Mouse (Mus musculus): ENCODE measurements around the gene B3gnt3. TPM values are rescaled to one million over a fixed set of nuclear protein-coding genes. Genes with fewer than 3 reads are reported as not detected.
"Not testable (repeated sequence)": the region's sequence is repeated elsewhere in the genome, so short reads cannot be mapped to it uniquely, and the experiment has no call there.

Gene B3gnt3
- polyA plus RNA-seq (2015; fragmentation: Nextera tagmentation; extraction: Ambion mirVana), result 4.3 TPM in 2 replicates

DNA sequence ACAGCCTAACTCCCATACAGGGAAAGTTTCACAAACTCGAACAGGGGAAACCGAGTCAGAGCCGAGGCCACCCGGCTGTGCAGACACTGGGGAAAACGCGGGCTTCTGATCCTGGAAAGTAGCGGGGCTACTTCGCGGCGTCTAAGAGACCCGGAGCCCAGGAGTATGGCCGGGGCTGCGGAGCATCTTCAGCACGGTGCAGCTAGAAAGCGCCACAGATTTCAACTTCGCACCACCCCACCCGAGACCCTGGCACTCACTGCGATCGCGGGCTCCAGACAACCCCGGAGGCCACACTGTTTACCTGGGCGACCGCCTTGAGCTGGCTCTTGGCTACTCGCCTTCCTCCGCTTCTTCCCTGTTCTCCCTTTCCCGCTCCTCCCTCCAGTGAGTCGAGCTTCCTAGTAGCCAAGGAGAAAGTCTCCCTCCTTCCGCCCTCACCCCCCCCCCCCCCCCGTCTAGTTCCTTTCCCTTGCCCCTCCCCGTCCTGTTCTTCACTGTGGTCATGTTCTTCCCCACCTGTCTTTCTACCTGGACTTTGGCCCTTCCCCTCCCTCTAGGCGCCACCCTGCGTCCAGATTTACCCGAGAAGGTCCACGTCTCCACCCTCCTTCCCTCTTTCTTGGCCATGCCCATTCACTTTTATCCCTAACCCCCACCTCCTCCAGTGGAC lies at the start of gene B3gnt3:
TSS of gene B3gnt3 (minus strand) at position 376 of the 673 bp plus-strand sequence.
- Histone ChIP-seq H3K27ac (no peak within 1 kb of the TSS), H3K36me3 (ENCODE audit: insufficient read depth, low read length) (no peaks in the 10 kb centered on the region), H3K9ac (ENCODE audit: low read depth, low read length) (no peak within 1 kb of the TSS), H3K4me3 (replicated peaks; ENCODE audit: low read depth, low read length) (peak within 1 kb of the TSS; percentile 37), H3K27me3 (ENCODE audit: insufficient read depth, low read length) (peaks cover 11% of the 10 kb centered on the region; the same call in 1 of the 2 replicates), H3K9me3 (replicated peaks; ENCODE audit: low read length) (no peaks in the 10 kb centered on the region), H3K4me1 (replicated peaks; ENCODE audit: insufficient read depth, low read length) (no peaks in the 10 kb centered on the region), H3K4me2 (ENCODE audit: low read length) (peak within 1 kb of the TSS; percentile 54)
- no peak for ATAC-seq (replicated peaks; ENCODE audit: low FRiP score, low read depth)
- DNase-seq (ENCODE audit: low spot score), result no peak
- 19% methylated on average over 30 of the region's 34 CpGs for WGBS
- no peak for TF ChIP-seq CTCF (IDR thresholded peaks at IDR 0.05; ENCODE audit: low read depth)

DNA sequence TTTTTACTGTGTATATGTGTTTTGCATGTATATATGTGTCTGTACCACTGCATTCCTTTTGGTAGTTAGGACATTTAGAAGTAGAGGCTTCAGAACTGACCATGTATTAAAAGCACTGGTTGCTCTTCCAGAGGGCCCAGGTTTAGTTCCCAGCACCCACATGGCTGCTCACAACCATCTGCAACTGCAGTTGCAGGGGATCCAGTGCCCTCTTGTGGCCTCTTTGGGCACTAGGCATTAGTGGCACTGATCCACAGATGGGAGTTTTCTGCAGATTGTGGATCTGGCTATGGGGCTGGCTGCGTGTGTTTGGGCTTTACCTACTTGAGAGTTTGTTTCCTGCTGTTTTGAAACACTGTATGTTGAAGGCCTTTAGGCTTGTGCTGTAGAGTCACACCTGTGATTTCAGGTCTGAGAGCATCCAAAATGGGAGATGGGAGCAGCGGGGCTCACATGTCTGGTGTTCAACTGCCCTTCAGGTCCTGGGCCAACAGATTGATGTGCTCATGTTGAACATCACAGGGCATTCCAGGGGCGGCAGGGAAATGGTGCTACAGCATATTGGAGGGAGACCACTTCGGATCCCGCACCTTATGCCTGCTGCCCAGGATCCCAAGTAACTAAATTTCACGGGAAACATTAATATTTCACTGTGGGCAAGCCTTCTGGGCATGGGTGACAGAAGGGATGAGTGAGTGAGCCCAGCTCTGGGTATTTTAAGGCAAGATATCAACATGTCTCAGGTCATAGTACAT lies 47.9 kb upstream of the B3gnt3 start:
- H3K4me1 ChIP-seq (replicated peaks; ENCODE audit: insufficient read depth, low read length); H3K4me2 ChIP-seq (ENCODE audit: low read length); H3K9ac ChIP-seq (ENCODE audit: low read depth, low read length); H3K27me3 ChIP-seq (ENCODE audit: insufficient read depth, low read length); DNase-seq (ENCODE audit: low spot score); H3K4me3 ChIP-seq (replicated peaks; ENCODE audit: low read depth, low read length); H3K9me3 ChIP-seq (replicated peaks; ENCODE audit: low read length); H3K36me3 ChIP-seq (ENCODE audit: insufficient read depth, low read length); ATAC-seq (replicated peaks; ENCODE audit: low FRiP score, low read depth); H3K27ac ChIP-seq: not testable (repeated sequence)
- WGBS, result 83% methylated on average over 6 of the region's 6 CpGs

DNA sequence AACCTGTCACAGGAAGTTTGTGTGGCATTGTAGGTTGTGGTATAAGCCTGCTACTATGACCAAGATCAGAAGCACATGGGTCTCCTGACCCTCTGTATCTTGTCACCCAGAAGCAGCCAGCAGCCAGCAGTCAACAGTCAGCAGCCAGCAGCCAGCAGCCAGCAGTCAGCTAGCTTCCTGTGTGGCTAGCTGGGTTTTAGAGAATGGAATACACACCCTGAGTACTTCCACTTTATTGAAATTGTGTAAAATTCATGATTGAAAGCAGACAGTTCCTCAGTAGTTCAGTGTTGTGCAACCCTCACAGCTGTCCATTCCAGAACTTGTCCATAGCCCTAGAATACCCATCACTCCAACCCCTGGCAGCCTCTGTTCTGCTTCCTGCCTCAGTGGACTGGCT lies 45.5 kb upstream of the B3gnt3 start:
- not testable (repeated sequence) for H3K27me3 ChIP-seq (ENCODE audit: insufficient read depth, low read length); H3K4me1 ChIP-seq (replicated peaks; ENCODE audit: insufficient read depth, low read length); H3K4me3 ChIP-seq (replicated peaks; ENCODE audit: low read depth, low read length); DNase-seq (ENCODE audit: low spot score); H3K9me3 ChIP-seq (replicated peaks; ENCODE audit: low read length); H3K27ac ChIP-seq; H3K9ac ChIP-seq (ENCODE audit: low read depth, low read length); H3K4me2 ChIP-seq (ENCODE audit: low read length); H3K36me3 ChIP-seq (ENCODE audit: insufficient read depth, low read length); ATAC-seq (replicated peaks; ENCODE audit: low FRiP score, low read depth)

DNA sequence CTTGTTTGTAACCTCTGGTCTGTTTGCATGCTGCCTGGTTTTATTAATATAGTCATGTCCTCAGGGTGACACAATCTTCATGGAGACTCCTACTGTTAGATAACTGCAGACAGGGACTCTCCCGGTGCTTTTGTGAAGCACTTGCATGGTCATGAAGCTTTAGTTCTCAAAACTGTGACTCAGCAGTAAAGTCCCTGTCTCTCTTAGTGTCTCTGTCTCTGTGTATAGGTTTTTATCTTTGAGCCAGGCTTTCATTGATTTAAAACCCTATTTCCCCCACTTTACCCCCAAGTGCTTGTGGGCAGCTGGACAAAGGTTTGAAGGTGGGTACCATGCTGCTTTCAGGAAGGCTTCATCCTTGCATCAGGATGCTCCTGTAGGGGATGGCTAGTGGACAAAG lies 43.7 kb upstream of the B3gnt3 start:
- no peak for TF ChIP-seq CTCF (IDR thresholded peaks at IDR 0.05; ENCODE audit: low read depth)
- WGBS, result 79% methylated on average over 1 of the region's 1 CpGs

DNA sequence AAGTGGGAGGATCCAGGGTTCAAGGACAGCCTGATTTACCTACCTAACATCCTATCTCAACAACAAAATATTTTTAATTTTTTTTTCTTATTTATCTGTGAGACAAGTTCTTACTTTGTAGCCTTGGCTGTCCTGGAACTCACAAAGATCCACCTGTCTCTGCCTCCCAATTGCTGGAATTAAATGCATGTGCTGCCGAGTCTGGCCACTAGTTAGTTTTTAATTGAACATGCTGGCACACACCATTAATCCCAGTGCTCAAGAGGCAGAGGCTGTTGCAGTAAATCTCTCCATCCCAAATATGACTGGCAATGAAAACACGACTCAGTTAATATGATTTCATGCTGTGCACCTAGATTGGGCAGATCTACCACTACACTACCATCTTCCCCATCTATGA lies 41.2 kb upstream of the B3gnt3 start:
- WGBS, result 48% methylated on average over 2 of the region's 2 CpGs
- ATAC-seq (replicated peaks; ENCODE audit: low FRiP score, low read depth), result no peak
- DNase-seq (ENCODE audit: low spot score), result no peak
- Histone ChIP-seq H3K9me3 (replicated peaks; ENCODE audit: low read length) (no peaks in the 10 kb centered on the region), H3K27me3 (ENCODE audit: insufficient read depth, low read length) (no peaks in the 10 kb centered on the region), H3K9ac (ENCODE audit: low read depth, low read length) (no peak overlapping the region), H3K4me1 (replicated peaks; ENCODE audit: insufficient read depth, low read length) (0 out of 2 replicates have a peak, but pooled peaks cover 5% of the 10 kb centered on the region), H3K4me2 (ENCODE audit: low read length) (no peak overlapping the region), H3K27ac (no peak overlapping the region), H3K36me3 (ENCODE audit: insufficient read depth, low read length) (no peaks in the 10 kb centered on the region), H3K4me3 (replicated peaks; ENCODE audit: low read depth, low read length) (no peak overlapping the region)
- no peak for TF ChIP-seq CTCF (IDR thresholded peaks at IDR 0.05; ENCODE audit: low read depth)

More for the DNA sequence above, 43.7 kb upstream of the B3gnt3 start:
- no peak for DNase-seq (ENCODE audit: low spot score)
- Histone ChIP-seq H3K27ac (no peak overlapping the region), H3K4me1 (replicated peaks; ENCODE audit: insufficient read depth, low read length) (0 out of 2 replicates have a peak, but pooled peaks cover 5% of the 10 kb centered on the region), H3K4me3 (replicated peaks; ENCODE audit: low read depth, low read length) (no peak overlapping the region), H3K4me2 (ENCODE audit: low read length) (no peak overlapping the region), H3K9ac (ENCODE audit: low read depth, low read length) (no peak overlapping the region), H3K36me3 (ENCODE audit: insufficient read depth, low read length) (no peaks in the 10 kb centered on the region), H3K27me3 (ENCODE audit: insufficient read depth, low read length) (no peaks in the 10 kb centered on the region), H3K9me3 (replicated peaks; ENCODE audit: low read length) (no peaks in the 10 kb centered on the region)
- ATAC-seq (replicated peaks; ENCODE audit: low FRiP score, low read depth), result no peak

DNA sequence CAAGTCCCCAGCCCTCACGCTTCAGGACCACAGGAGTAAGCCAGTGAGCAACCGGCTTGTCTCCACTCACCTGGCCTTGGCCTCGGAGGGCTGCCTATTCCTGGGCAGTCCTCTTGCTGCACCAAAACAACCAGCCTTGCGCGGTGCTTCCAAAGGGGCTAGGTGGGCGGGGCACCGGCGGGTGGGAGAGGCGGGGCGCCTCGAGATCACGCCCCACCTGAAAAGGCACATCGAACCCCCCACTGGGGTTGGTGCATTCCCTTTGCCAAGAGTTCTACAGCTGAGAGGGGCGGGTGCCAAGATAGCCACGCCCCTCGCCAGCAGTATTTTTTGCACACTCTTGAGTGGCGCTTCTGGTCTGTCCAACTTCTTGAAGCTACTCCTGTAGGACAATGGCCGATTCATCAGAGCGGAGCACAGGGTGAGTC lies 40.1 kb upstream of the B3gnt3 start:
- 0 out of 2 replicates have a peak, but pooled peaks cover 5% of the 10 kb centered on the region for H3K4me1 ChIP-seq (replicated peaks; ENCODE audit: insufficient read depth, low read length)
- H3K9me3 ChIP-seq (replicated peaks; ENCODE audit: low read length), result no peaks in the 10 kb centered on the region
- ATAC-seq (replicated peaks; ENCODE audit: low FRiP score, low read depth) (peak; percentile 50), DNase-seq (ENCODE audit: low spot score) (peak; percentile 20)
- no peak for TF ChIP-seq CTCF (IDR thresholded peaks at IDR 0.05; ENCODE audit: low read depth)
- WGBS, result 4% methylated on average over 19 of the region's 19 CpGs
- no peaks in the 10 kb centered on the region for H3K36me3 ChIP-seq (ENCODE audit: insufficient read depth, low read length)
- H3K4me3 ChIP-seq (replicated peaks; ENCODE audit: low read depth, low read length), result 0 out of 2 replicates have a peak overlapping the region, but pooled peaks have one; percentile 9
- peak overlapping the region; percentile 51 for H3K4me2 ChIP-seq (ENCODE audit: low read length)
- H3K27me3 ChIP-seq (ENCODE audit: insufficient read depth, low read length), result no peaks in the 10 kb centered on the region
- no peak overlapping the region for H3K27ac ChIP-seq
- 0 out of 2 replicates have a peak overlapping the region, but pooled peaks have one; percentile 8 for H3K9ac ChIP-seq (ENCODE audit: low read depth, low read length)

Measured in kidney, postnatal 0 days (tissue).